13 mouse cellular contexts compared by ENCODE assay signal in the genomic region with DNA sequence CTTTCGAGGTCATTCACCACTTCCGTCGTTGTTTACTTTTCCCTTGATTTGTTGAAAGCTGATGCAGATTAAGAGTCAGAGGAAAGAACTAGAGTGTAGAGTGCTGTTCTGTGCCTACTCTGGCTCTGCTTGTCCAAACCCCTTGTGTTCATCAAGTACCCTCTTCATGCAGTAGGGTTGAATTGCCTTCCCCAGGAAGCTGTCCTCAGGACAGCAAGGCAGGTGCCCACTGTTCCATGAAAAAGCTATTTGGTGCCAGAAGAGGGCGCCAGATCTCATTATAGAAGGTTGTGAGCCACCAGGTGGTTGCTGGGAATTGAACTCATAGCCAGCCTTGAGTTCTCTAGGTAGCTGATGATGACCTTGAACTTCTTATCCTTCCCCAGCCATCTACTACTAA. TPM values are rescaled to one million over a fixed set of nuclear protein-coding genes. Genes with fewer than 3 reads are reported as not detected.
DNase-seq lines count a peak whose midpoint lies in the region; ATAC-seq and TF ChIP-seq lines count a peak whose summit lies in the region.
"Had no signal": no experiment of that assay in that cellular context is flagged by ENCODE, and none has a peak within 500 bp of the region (broad histone marks: within the 10 kb centered on the region; RNA-seq: fewer than 3 reads in every experiment).

No protein-coding gene starts in this region.

- DNase-seq in adrenal gland, postnatal 10 days = peak; percentile 14
- DNase-seq in adrenal gland, adult 8-10 months = no peak
- no peak for DNase-seq in liver, adult 2 months (ENCODE audit: extremely low read depth, low read depth, low spot score)
- no peak for DNase-seq in liver, embryonic 11.5 days (ENCODE audit: low spot score)
- DNase-seq in brain, embryonic 14.5 days (ENCODE audit: low read depth) = no peak
- DNase-seq in retina, postnatal 1 day = peak; percentile 20
- DNase-seq in Muller cell, postnatal 12 days (ENCODE audit: inconsistent ontology term) = no peak
- no peak for DNase-seq in cerebellum, postnatal 36 days
- DNase-seq: adrenal gland, postnatal 36 days; gastrocnemius, postnatal 10 days had no signal

- ATAC-seq in liver, embryonic 11.5 days (replicated peaks; ENCODE audit: low FRiP score) = no peak

- H3K27me3 ChIP-seq in liver, adult 2 months (ENCODE audit: control insufficient read depth, insufficient read depth, low read length) = no peaks in the 10 kb centered on the region
- H3K27me3 ChIP-seq in liver, embryonic 11.5 days (replicated peaks; ENCODE audit: control insufficient read depth, insufficient read depth, low read length) = no peaks in the 10 kb centered on the region
- H3K27me3 ChIP-seq: embryonic facial prominence, embryonic 13.5 days; hindbrain, embryonic 12.5 days; neural tube, embryonic 13.5 days had no signal

- TF ChIP-seq POLR2A in liver, adult 2 months (IDR thresholded peaks at IDR 0.05; ENCODE audit: extremely low read depth, insufficient read depth, low read length) = no peak
- TF ChIP-seq POLR2A in brain, embryonic 14.5 days (IDR thresholded peaks at IDR 0.05; ENCODE audit: borderline replicate concordance, extremely low read depth, insufficient read depth, insufficient read length, poor library complexity, severe bottlenecking) = no peak

- H3K27ac ChIP-seq in liver, adult 2 months (replicated peaks; ENCODE audit: insufficient read depth, low read depth, low read length) = no peak overlapping the region
- H3K27ac ChIP-seq in liver, embryonic 11.5 days (ENCODE audit: low read depth, low read length) = no peak overlapping the region
- H3K27ac ChIP-seq: embryonic facial prominence, embryonic 13.5 days; hindbrain, embryonic 12.5 days; neural tube, embryonic 13.5 days had no signal

- no peaks in the 10 kb centered on the region for H3K9me3 ChIP-seq in liver, embryonic 11.5 days (ENCODE audit: control insufficient read depth, low read length)
- H3K9me3 ChIP-seq: embryonic facial prominence, embryonic 13.5 days; hindbrain, embryonic 12.5 days; neural tube, embryonic 13.5 days had no signal

- H3K4me3 ChIP-seq in liver, adult 2 months (ENCODE audit: insufficient read depth, low read depth, low read length) = no peak overlapping the region
- H3K4me3 ChIP-seq in liver, embryonic 11.5 days (ENCODE audit: low read depth, low read length) = no peak overlapping the region
- H3K4me3 ChIP-seq: embryonic facial prominence, embryonic 13.5 days; hindbrain, embryonic 12.5 days; neural tube, embryonic 13.5 days had no signal

- peaks cover 53% of the 10 kb centered on the region for H3K36me3 ChIP-seq in liver, adult 2 months (ENCODE audit: control insufficient read depth, insufficient read depth, low read length)
- H3K36me3 ChIP-seq in liver, embryonic 11.5 days (ENCODE audit: control insufficient read depth, insufficient read depth, low read length) = peaks cover 37% of the 10 kb centered on the region

- no peak overlapping the region for H3K9ac ChIP-seq in liver, adult 2 months (ENCODE audit: low read depth, low read length)
- H3K9ac ChIP-seq in liver, embryonic 11.5 days (ENCODE audit: low read depth, low read length) = no peak overlapping the region
- H3K9ac ChIP-seq: embryonic facial prominence, embryonic 13.5 days; hindbrain, embryonic 12.5 days; neural tube, embryonic 13.5 days had no signal

- H3K79me2 ChIP-seq in liver, adult 2 months (ENCODE audit: control insufficient read depth, insufficient read depth, low read length) = no peaks in the 10 kb centered on the region

- no peak overlapping the region for H3K4me2 ChIP-seq in liver, embryonic 11.5 days
- H3K4me2 ChIP-seq: embryonic facial prominence, embryonic 13.5 days; hindbrain, embryonic 12.5 days; neural tube, embryonic 13.5 days had no signal

- WGBS in liver, adult 2 months = 78% methylated on average over 4 of the region's 4 CpGs
- 71% methylated on average over 4 of the region's 4 CpGs for WGBS in liver, embryonic 11.5 days

- peaks cover 11% of the 10 kb centered on the region; the same call in 1 of the 2 replicates for H3K4me1 ChIP-seq in liver, adult 2 months (ENCODE audit: control insufficient read depth, insufficient read depth, low read length)
- 0 out of 2 replicates have a peak, but pooled peaks cover 2% of the 10 kb centered on the region for H3K4me1 ChIP-seq in liver, embryonic 11.5 days (replicated peaks; ENCODE audit: control insufficient read depth, insufficient read depth, low read length)
- H3K4me1 ChIP-seq: embryonic facial prominence, embryonic 13.5 days; hindbrain, embryonic 12.5 days; neural tube, embryonic 13.5 days had no signal

- peak; percentile 8; the same call in 1 of the 2 replicates for TF ChIP-seq CTCF in liver, adult 2 months (IDR thresholded peaks at IDR 0.05; ENCODE audit: low read depth, low read length)
- TF ChIP-seq CTCF in brain, embryonic 14.5 days (IDR thresholded peaks at IDR 0.05; ENCODE audit: borderline replicate concordance, extremely low read depth, insufficient read depth, insufficient read length) = peak; percentile 32; the same call in 1 of the 2 replicates

RNA-seq across cellular contexts. Expression of gene Gpr107, which starts 21.2 kb away (rescaled TPM):
- 10 to 100 TPM; 41.7 to 56.4 TPM for total RNA-seq in adrenal gland, postnatal 10 days (2021)
- total RNA-seq in adrenal gland, adult 8-10 months (2022) = 10 to 100 TPM; 61.9 to 93.4 (median 75.7) TPM
- 10.0 and 11.4 TPM in 2 replicates for total RNA-seq in liver, adult 2 months (2014; rRNA removed)
- polyA plus RNA-seq in liver, adult 2 months (2012; rRNA removed) = 6.8 and 8.3 TPM in 2 replicates
- polyA plus RNA-seq in liver, embryonic 11.5 days (2014; fragmentation: Nextera tagmentation; extraction: Ambion mirVana) = 17.3 and 21.5 TPM in 2 replicates
- 34.1 and 35.3 TPM in 2 replicates for polyA plus RNA-seq in brain, embryonic 14.5 days (2012; rRNA removed)

RNA-seq across cellular contexts. Expression of gene Fnbp1, which starts 31.5 kb away (rescaled TPM):
- 10 to 100 TPM; 48.1 to 58.5 TPM for total RNA-seq in adrenal gland, postnatal 10 days (2021)
- total RNA-seq in adrenal gland, adult 8-10 months (2022) = 10 to 100 TPM; 45.9 to 89.0 (median 70.6) TPM
- 5.2 and 7.4 TPM in 2 replicates for total RNA-seq in liver, adult 2 months (2014; rRNA removed)
- polyA plus RNA-seq in liver, adult 2 months (2012; rRNA removed) = 5.9 and 8.6 TPM in 2 replicates
- 19.3 and 20.6 TPM in 2 replicates for polyA plus RNA-seq in liver, embryonic 11.5 days (2014; fragmentation: Nextera tagmentation; extraction: Ambion mirVana)
- polyA plus RNA-seq in brain, embryonic 14.5 days (2012; rRNA removed) = 34.1 and 46.3 TPM in 2 replicates

Comparison
In these comparisons a context has a peak if more than half of its experiments do, and no peak if none do; other contexts are left out.
1. DNase-seq: peak in adrenal gland, postnatal 10 days (single experiment) and retina, postnatal 1 day (single experiment); none in adrenal gland, adult 8-10 months (single experiment), liver, adult 2 months (single experiment), liver, embryonic 11.5 days (single experiment), brain, embryonic 14.5 days (single experiment), Muller cell, postnatal 12 days (single experiment) and cerebellum, postnatal 36 days (0 of 2).